ENCODE assay signal across 22 mouse cellular contexts in the genomic region with DNA sequence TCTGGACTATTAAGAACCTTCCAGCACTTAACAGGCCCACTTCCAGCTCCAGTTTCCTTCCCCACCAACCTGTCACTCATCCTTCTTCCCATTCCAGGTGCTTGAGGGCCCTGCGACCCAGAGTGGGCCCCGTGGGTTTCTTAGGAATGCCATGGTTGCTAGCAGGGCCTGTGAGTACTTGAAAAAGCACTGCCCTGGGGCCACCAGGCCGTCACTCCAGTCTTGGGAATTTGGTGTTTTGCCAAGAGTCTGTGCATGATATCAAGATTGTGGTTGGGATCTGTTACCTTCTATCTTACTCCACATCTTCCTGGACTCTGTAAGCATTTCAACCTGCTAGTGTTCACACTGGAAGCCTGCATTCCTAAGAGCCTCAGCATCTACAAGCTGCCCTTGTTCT.
DNase-seq lines count a peak whose midpoint lies in the region; ATAC-seq and TF ChIP-seq lines count a peak whose summit lies in the region.
"Had no signal": no experiment of that assay in that cellular context is flagged by ENCODE, and none has a peak within 500 bp of the region (broad histone marks: within the 10 kb centered on the region; RNA-seq: fewer than 3 reads in every experiment).

No protein-coding gene starts in this region.

- H3K9me3 ChIP-seq in lung, embryonic 16.5 days (ENCODE audit: control insufficient read depth, low read length), result no peaks in the 10 kb centered on the region
- H3K9me3 ChIP-seq in embryonic facial prominence, embryonic 14.5 days (ENCODE audit: control insufficient read depth, low read length), result no peaks in the 10 kb centered on the region
- no peaks in the 10 kb centered on the region for H3K9me3 ChIP-seq in forebrain, embryonic 10.5 days
- H3K9me3 ChIP-seq: embryonic facial prominence, embryonic 12.5 days; forebrain, embryonic 15.5 days; G1E; heart, embryonic 15.5 days; hindbrain, embryonic 13.5 days had no signal

- no peak overlapping the region for H3K9ac ChIP-seq in lung, embryonic 16.5 days (ENCODE audit: low read length)
- no peak overlapping the region for H3K9ac ChIP-seq in embryonic facial prominence, embryonic 14.5 days (ENCODE audit: low read depth, low read length)
- H3K9ac ChIP-seq: embryonic facial prominence, embryonic 12.5 days; forebrain, embryonic 15.5 days; heart, embryonic 15.5 days; hindbrain, embryonic 13.5 days had no signal

- CTCF ChIA-PET in Patski (lab: Charles Lee), result no interaction called here

- DNase-seq in lung, postnatal 10 days, result no peak
- DNase-seq in MN1 (ENCODE audit: low spot score) (peak; percentile 14), Patski (ENCODE audit: low read depth, low spot score) (peak; percentile 44)
- DNase-seq in embryonic facial prominence, embryonic 14.5 days (ENCODE audit: low spot score), result peak; percentile 73
- no peak for DNase-seq in forebrain, embryonic 10.5 days (ENCODE audit: extremely low spot score, low spot score)
- DNase-seq: adrenal gland, adult 2 months; adrenal gland, postnatal 25 days; B cell, adult 2 months; cerebellum, adult 2 months; gastrocnemius, postnatal 10 days; heart, adult 2 months; heart, postnatal 14 days had no signal

- TF ChIP-seq CTCF in Patski (IDR thresholded peaks at IDR 0.05), result no peak

- ATAC-seq in lung, embryonic 16.5 days (ENCODE audit: low read depth), result peak; percentile 51; the same call in 1 of the 2 replicates
- ATAC-seq in Patski, result peak; percentile 18
- peak; percentile 60 for ATAC-seq in embryonic facial prominence, embryonic 14.5 days (ENCODE audit: low read depth)
- ATAC-seq in granulocyte monocyte progenitor cell, adult 5-6 weeks (replicated peaks; ENCODE audit: poor library complexity, severe bottlenecking), result no peak
- ATAC-seq: CD4-positive, CD25-positive, alpha-beta regulatory T cell, adult 4 months; forebrain, embryonic 15.5 days; hindbrain, postnatal 0 days had no signal

- no peaks in the 10 kb centered on the region for H3K27me3 ChIP-seq in lung, embryonic 16.5 days (ENCODE audit: control insufficient read depth, insufficient read depth, low read depth, low read length)
- no peaks in the 10 kb centered on the region for H3K27me3 ChIP-seq in Patski
- H3K27me3 ChIP-seq in embryonic facial prominence, embryonic 14.5 days (replicated peaks; ENCODE audit: control insufficient read depth, insufficient read depth, low read length), result no peaks in the 10 kb centered on the region
- no peaks in the 10 kb centered on the region for H3K27me3 ChIP-seq in forebrain, embryonic 10.5 days (ENCODE audit: poor library complexity, severe bottlenecking)
- H3K27me3 ChIP-seq: embryonic facial prominence, embryonic 12.5 days; forebrain, embryonic 15.5 days; heart, embryonic 15.5 days; hindbrain, embryonic 13.5 days had no signal

- H3K36me3 ChIP-seq in lung, embryonic 16.5 days (ENCODE audit: control insufficient read depth, insufficient read depth, low read length), result no peaks in the 10 kb centered on the region
- no peaks in the 10 kb centered on the region for H3K36me3 ChIP-seq in embryonic facial prominence, embryonic 14.5 days (ENCODE audit: control insufficient read depth, insufficient read depth, low read length)
- no peaks in the 10 kb centered on the region for H3K36me3 ChIP-seq in forebrain, embryonic 10.5 days (replicated peaks)
- H3K36me3 ChIP-seq: embryonic facial prominence, embryonic 12.5 days; forebrain, embryonic 15.5 days; G1E; heart, embryonic 15.5 days; hindbrain, embryonic 13.5 days had no signal

- in situ Hi-C loops in Patski (cut with MboI; ENCODE audit: low pct_unique_long_range_greater_than_20kb), result no loop called here

- 0 out of 2 replicates have a peak overlapping the region, but pooled peaks have one; percentile 23 for H3K27ac ChIP-seq in lung, embryonic 16.5 days (ENCODE audit: low read length)
- no peak overlapping the region for H3K27ac ChIP-seq in embryonic facial prominence, embryonic 14.5 days (replicated peaks; ENCODE audit: low read depth, low read length)
- no peak overlapping the region for H3K27ac ChIP-seq in forebrain, embryonic 10.5 days
- H3K27ac ChIP-seq: embryonic facial prominence, embryonic 12.5 days; forebrain, embryonic 15.5 days; heart, adult 2 months; heart, embryonic 15.5 days; hindbrain, embryonic 13.5 days; hindbrain, postnatal 0 days had no signal

- no peak overlapping the region for H3K4me2 ChIP-seq in lung, embryonic 16.5 days (ENCODE audit: low read depth, low read length)
- no peak overlapping the region for H3K4me2 ChIP-seq in embryonic facial prominence, embryonic 14.5 days (ENCODE audit: low read depth, low read length)
- H3K4me2 ChIP-seq: embryonic facial prominence, embryonic 12.5 days; forebrain, embryonic 15.5 days; heart, embryonic 11.5 days; heart, embryonic 15.5 days; hindbrain, embryonic 13.5 days had no signal

- H3K4me1 ChIP-seq in lung, embryonic 16.5 days (replicated peaks; ENCODE audit: control insufficient read depth, insufficient read depth, low read length), result peaks cover 24% of the 10 kb centered on the region
- H3K4me1 ChIP-seq in embryonic facial prominence, embryonic 14.5 days (ENCODE audit: control insufficient read depth, insufficient read depth, low read length), result peaks cover 29% of the 10 kb centered on the region
- 0 out of 2 replicates have a peak, but pooled peaks cover 7% of the 10 kb centered on the region for H3K4me1 ChIP-seq in forebrain, embryonic 10.5 days
- H3K4me1 ChIP-seq: forebrain, embryonic 15.5 days had no signal

- POLR2A ChIA-PET in Patski (lab: Charles Lee), result interaction anchor here (1.1 kb wide), 1 partner anchor 9 kb away, joined by 3 read pairs; no protein-coding TSS in a partner anchor

- no peak overlapping the region for H3K4me3 ChIP-seq in lung, embryonic 16.5 days (ENCODE audit: low read length)
- no peak overlapping the region for H3K4me3 ChIP-seq in embryonic facial prominence, embryonic 14.5 days (ENCODE audit: low read depth, low read length)
- no peak overlapping the region for H3K4me3 ChIP-seq in forebrain, embryonic 10.5 days
- H3K4me3 ChIP-seq: embryonic facial prominence, embryonic 12.5 days; forebrain, embryonic 15.5 days; heart, adult 2 months; heart, embryonic 15.5 days; hindbrain, embryonic 13.5 days had no signal

- WGBS in lung, embryonic 16.5 days, result 45% methylated on average over 3 of the region's 3 CpGs
- 31% methylated on average over 3 of the region's 3 CpGs for WGBS in embryonic facial prominence, embryonic 14.5 days
- WGBS in forebrain, embryonic 10.5 days, result 81% methylated on average over 3 of the region's 3 CpGs

Comparison
In these comparisons a context has a peak if more than half of its experiments do, and no peak if none do; other contexts are left out.
1. DNase-seq: peak in MN1 (single experiment), Patski (single experiment) and embryonic facial prominence, embryonic 14.5 days (single experiment); none in lung, postnatal 10 days (single experiment) and forebrain, embryonic 10.5 days (single experiment).